Mouse (Mus musculus): Measurements from ENCODE around the gene Clcnkb. TPM values are rescaled to one million over a fixed set of nuclear protein-coding genes. Genes with fewer than 3 reads are reported as not detected.
A peak's percentile ranks its signal among the peaks of the same experiment; 100 is the strongest.

Gene Clcnkb
- total and polyA plus RNA-seq, 2 experiments from 2014 or later, result 0.27 TPM; not detected in 1

GRCm38 (mm10) chr4:141420886-141421285, 5.1 kb upstream of the Clcnkb start:
- H3K4me2 ChIP-seq (ENCODE audit: low read depth, low read length, poor library complexity, severe bottlenecking), result no peak overlapping the region
- WGBS, result 57% methylated on average over 9 of the region's 9 CpGs
- no peaks in the 10 kb centered on the region for H3K9me3 ChIP-seq (ENCODE audit: low read length)
- H3K36me3 ChIP-seq (ENCODE audit: insufficient read depth, low read length), result no peaks in the 10 kb centered on the region
- ATAC-seq (ENCODE audit: low FRiP score) (no peak), DNase-seq (ENCODE audit: low spot score) (no peak)
- no peaks in the 10 kb centered on the region for H3K27me3 ChIP-seq (ENCODE audit: insufficient read depth, low read length)
- H3K4me3 ChIP-seq (ENCODE audit: low read depth, low read length), result no peak overlapping the region
- H3K4me1 ChIP-seq (ENCODE audit: insufficient read depth, low read length), result no peaks in the 10 kb centered on the region
- TF ChIP-seq CTCF (IDR thresholded peaks at IDR 0.05), result no peak
- H3K27ac ChIP-seq (ENCODE audit: low read depth, low read length), result no peak overlapping the region
- no peak overlapping the region for H3K9ac ChIP-seq (replicated peaks; ENCODE audit: low read length, poor library complexity, severe bottlenecking)

- 61% methylated on average over 9 of the region's 9 CpGs for WGBS
- no peaks in the 10 kb centered on the region for H3K4me1 ChIP-seq (ENCODE audit: insufficient read depth, low read length)
- H3K36me3 ChIP-seq (ENCODE audit: insufficient read depth, low read length), result no peaks in the 10 kb centered on the region
- H3K4me3 ChIP-seq (ENCODE audit: low read depth, low read length), result no peak within 1 kb of the TSS
- 0 out of 2 replicates have a peak within 1 kb of the TSS, but pooled peaks have one; percentile 8 for H3K9ac ChIP-seq (replicated peaks; ENCODE audit: low read length, poor library complexity, severe bottlenecking)
- no peak for TF ChIP-seq CTCF (IDR thresholded peaks at IDR 0.05)
- DNase-seq (ENCODE audit: low spot score) (no peak), ATAC-seq (ENCODE audit: low FRiP score) (no peak)
- no peak within 1 kb of the TSS for H3K27ac ChIP-seq (ENCODE audit: low read depth, low read length)
- no peaks in the 10 kb centered on the region for H3K9me3 ChIP-seq (ENCODE audit: low read length)
- no peak within 1 kb of the TSS for H3K4me2 ChIP-seq (ENCODE audit: low read depth, low read length, poor library complexity, severe bottlenecking)
- no peaks in the 10 kb centered on the region for H3K27me3 ChIP-seq (ENCODE audit: insufficient read depth, low read length)
Measured at GRCm38 (mm10) chr4:141420192-141420829, 4.5 kb upstream of the Clcnkb start, which contains the start of gene Hspb7. Gene Hspb7 (plus strand): TSS chr4:141420779.

- Histone ChIP-seq H3K4me1 (ENCODE audit: insufficient read depth, low read length) (no peaks in the 10 kb centered on the region), H3K36me3 (ENCODE audit: insufficient read depth, low read length) (no peaks in the 10 kb centered on the region), H3K27ac (ENCODE audit: low read depth, low read length) (no peak overlapping the region), H3K27me3 (ENCODE audit: insufficient read depth, low read length) (no peaks in the 10 kb centered on the region), H3K4me2 (ENCODE audit: low read depth, low read length, poor library complexity, severe bottlenecking) (no peak overlapping the region), H3K9ac (replicated peaks; ENCODE audit: low read length, poor library complexity, severe bottlenecking) (no peak overlapping the region), H3K9me3 (ENCODE audit: low read length) (no peaks in the 10 kb centered on the region), H3K4me3 (ENCODE audit: low read depth, low read length) (no peak overlapping the region)
- TF ChIP-seq CTCF (IDR thresholded peaks at IDR 0.05), result no peak
- DNase-seq (ENCODE audit: low spot score) (no peak), ATAC-seq (ENCODE audit: low FRiP score) (no peak)
- 67% methylated on average over 27 of the region's 27 CpGs for WGBS
Measured at GRCm38 (mm10) chr4:141419398-141420191, 3.8 kb upstream of the Clcnkb start.

- Histone ChIP-seq H3K4me1 (ENCODE audit: insufficient read depth, low read length) (no peaks in the 10 kb centered on the region), H3K27ac (ENCODE audit: low read depth, low read length) (no peak overlapping the region), H3K4me3 (ENCODE audit: low read depth, low read length) (no peak overlapping the region), H3K36me3 (ENCODE audit: insufficient read depth, low read length) (no peaks in the 10 kb centered on the region), H3K27me3 (ENCODE audit: insufficient read depth, low read length) (no peaks in the 10 kb centered on the region), H3K9me3 (ENCODE audit: low read length) (no peaks in the 10 kb centered on the region), H3K4me2 (ENCODE audit: low read depth, low read length, poor library complexity, severe bottlenecking) (no peak overlapping the region), H3K9ac (replicated peaks; ENCODE audit: low read length, poor library complexity, severe bottlenecking) (no peak overlapping the region)
- TF ChIP-seq CTCF (IDR thresholded peaks at IDR 0.05), result peak; percentile 24
- 18% methylated on average over 22 of the region's 22 CpGs for WGBS
- ATAC-seq (ENCODE audit: low FRiP score) (no peak), DNase-seq (ENCODE audit: low spot score) (no peak)
Measured at GRCm38 (mm10) chr4:141411430-141411992, 4.3 kb downstream of the Clcnkb start.

- Histone ChIP-seq H3K4me3 (ENCODE audit: low read depth, low read length) (no peak overlapping the region), H3K4me1 (ENCODE audit: insufficient read depth, low read length) (no peaks in the 10 kb centered on the region), H3K27me3 (ENCODE audit: insufficient read depth, low read length) (no peaks in the 10 kb centered on the region), H3K36me3 (ENCODE audit: insufficient read depth, low read length) (no peaks in the 10 kb centered on the region), H3K9ac (replicated peaks; ENCODE audit: low read length, poor library complexity, severe bottlenecking) (no peak overlapping the region), H3K27ac (ENCODE audit: low read depth, low read length) (no peak overlapping the region), H3K4me2 (ENCODE audit: low read depth, low read length, poor library complexity, severe bottlenecking) (no peak overlapping the region), H3K9me3 (ENCODE audit: low read length) (no peaks in the 10 kb centered on the region)
- no peak for DNase-seq (ENCODE audit: low spot score)
- no peak for TF ChIP-seq CTCF (IDR thresholded peaks at IDR 0.05)
- WGBS, result 91% methylated on average over 3 of the region's 3 CpGs
- ATAC-seq (ENCODE audit: low FRiP score), result no peak
Measured at GRCm38 (mm10) chr4:141408577-141408976, 7.2 kb downstream of the Clcnkb start.
